Mouse (Mus musculus) spleen, adult 2 months (tissue): Measurements from ENCODE around the gene Pam. TPM values are rescaled to one million over a fixed set of nuclear protein-coding genes. Genes with fewer than 3 reads are reported as not detected.

Experiments
- DNase-seq, 2 experiments: peaks; one replicate each; pipeline versions ENCODE4 v3.0.0 to v3.0.0-alpha.2; 2012 to 2021; ENCODE audit warnings: low spot score in 2 of 2, low read depth in 1 of 2
- H3K27ac ChIP-seq: fragments of 200-500 bp; 2 replicates; pipeline ENCODE4 v1.5.1; 2012; ENCODE audit warnings: low read length, inconsistent platforms; ENCODE audit not compliant: insufficient read depth
- H3K27me3 ChIP-seq: fragments of 200-500 bp; 2 replicates; pipeline ENCODE4 v1.6.1; 2012; ENCODE audit warnings: mild to moderate bottlenecking, moderate library complexity, low read length, inconsistent platforms; ENCODE audit not compliant: control insufficient read depth, insufficient read depth
- H3K36me3 ChIP-seq: fragments of 200-500 bp; 2 replicates; pipeline ENCODE4 v1.6.1; 2012; ENCODE audit warnings: mild to moderate bottlenecking, low read length, inconsistent platforms; ENCODE audit not compliant: control insufficient read depth, insufficient read depth
- H3K4me1 ChIP-seq: fragments of 200-500 bp; 2 replicates; pipeline ENCODE4 v1.6.1; 2011; ENCODE audit warnings: inconsistent platforms; ENCODE audit not compliant: control insufficient read depth, insufficient read depth, insufficient read length
- H3K4me3 ChIP-seq: fragments of 200-500 bp; 2 replicates; pipeline ENCODE4 v1.5.1; 2011; ENCODE audit warnings: mild to moderate bottlenecking, inconsistent platforms; ENCODE audit not compliant: insufficient read depth, insufficient read length; ENCODE audit errors: extremely low read depth
- CTCF ChIP-seq: fragments of 200-500 bp; IDR thresholded peaks from 2 replicates; pipeline ENCODE4 v1.5.1; 2011; ENCODE audit warnings: mild to moderate bottlenecking, inconsistent platforms; ENCODE audit not compliant: insufficient read depth, insufficient read length, insufficient replicate concordance; ENCODE audit errors: extremely low read depth
- POLR2A ChIP-seq: fragments of 200-500 bp; IDR thresholded peaks from 2 replicates; pipeline ENCODE4 v1.6.1; 2011; ENCODE audit warnings: low read depth, low read length, inconsistent platforms
- WGBS: fragments of 180-500 bp; shearing (Covaris S2); methylation state at CpG from one replicate; pipeline ENCODE4 v1.1.7; 2018; 5-methylcytosine and 5-hydroxymethylcytosine counted together
- polyA plus RNA-seq: library from polyadenylated mRNA; depleted of rRNA; stranded (reverse); fragments of >200 nt; gene quantifications from 2 replicates; pipeline ENCODE4 v1.2.3, GENCODE M21; 2012

The Pam gene
- polyA plus RNA-seq, 1 experiment, result 22.8 TPM

- H3K4me1 ChIP-seq, result no peaks in the 10 kb centered on the region
- H3K4me3 ChIP-seq, result no peak overlapping the region
- DNase-seq, result no peak
- H3K27ac ChIP-seq, result no peak overlapping the region
- H3K27me3 ChIP-seq, result no peaks in the 10 kb centered on the region
- no peak for TF ChIP-seq POLR2A
- no peak for TF ChIP-seq CTCF
- H3K36me3 ChIP-seq, result no peaks in the 10 kb centered on the region
- 87% methylated on average over 5 of the region's 5 CpGs for WGBS
Measured at GRCm38 (mm10) chr1:98070743-98071325, 24.6 kb downstream of the Pam start.

- Histone ChIP-seq H3K27ac (no peak overlapping the region), H3K36me3 (no peaks in the 10 kb centered on the region), H3K27me3 (no peaks in the 10 kb centered on the region), H3K4me1 (no peaks in the 10 kb centered on the region), H3K4me3 (no peak overlapping the region)
- DNase-seq, result no peak
- WGBS, result 96% methylated on average over 4 of the region's 4 CpGs
- no peak for TF ChIP-seq POLR2A
- TF ChIP-seq CTCF, result no peak
Measured at GRCm38 (mm10) chr1:98068177-98068576, 27.3 kb downstream of the Pam start.

GRCm38 (mm10) chr1:98062074-98062473 lies 33.4 kb downstream of the Pam start:
- no peak overlapping the region for H3K27ac ChIP-seq
- no peak for DNase-seq
- H3K4me1 ChIP-seq, result no peaks in the 10 kb centered on the region
- no peak overlapping the region for H3K4me3 ChIP-seq
- H3K36me3 ChIP-seq, result no peaks in the 10 kb centered on the region
- WGBS, result 62% methylated on average over 2 of the region's 2 CpGs
- TF ChIP-seq CTCF, result no peak
- TF ChIP-seq POLR2A, result no peak
- H3K27me3 ChIP-seq, result no peaks in the 10 kb centered on the region

- 76% methylated on average over 1 of the region's 1 CpGs for whole genome bisulfite sequencing
- no peak overlapping the region for H3K27ac ChIP-seq
- no peaks in the 10 kb centered on the region for H3K27me3 ChIP-seq
- no peaks in the 10 kb centered on the region for H3K36me3 ChIP-seq
- no peaks in the 10 kb centered on the region for H3K4me1 ChIP-seq
- TF ChIP-seq CTCF (no peak), POLR2A (no peak)
- DNase-seq, result no peak
- no peak overlapping the region for H3K4me3 ChIP-seq
Measured at GRCm38 (mm10) chr1:98059401-98059800, 36.0 kb downstream of the Pam start.

GRCm38 (mm10) chr1:98056996-98057945 lies 38.2 kb downstream of the Pam start:
- Histone ChIP-seq H3K27me3 (no peaks in the 10 kb centered on the region), H3K4me1 (no peaks in the 10 kb centered on the region), H3K27ac (no peak overlapping the region), H3K4me3 (no peak overlapping the region), H3K36me3 (no peaks in the 10 kb centered on the region)
- TF ChIP-seq CTCF, result no peak
- no peak for DNase-seq
- WGBS, result 76% methylated on average over 11 of the region's 11 CpGs

- no peaks in the 10 kb centered on the region for H3K27me3 ChIP-seq
- H3K4me1 ChIP-seq, result no peaks in the 10 kb centered on the region
- H3K36me3 ChIP-seq, result no peaks in the 10 kb centered on the region
- H3K27ac ChIP-seq, result no peak overlapping the region
- no peak overlapping the region for H3K4me3 ChIP-seq
- DNase-seq, result no peak
- TF ChIP-seq POLR2A (no peak), CTCF (no peak)
- 85% methylated on average over 6 of the region's 6 CpGs for WGBS
Measured at GRCm38 (mm10) chr1:98056277-98056676, 39.2 kb downstream of the Pam start.

GRCm38 (mm10) chr1:98055591-98055990 lies 39.9 kb downstream of the Pam start:
- TF ChIP-seq CTCF (no peak), POLR2A (no peak)
- Histone ChIP-seq H3K27ac (no peak overlapping the region), H3K27me3 (no peaks in the 10 kb centered on the region), H3K4me3 (no peak overlapping the region), H3K4me1 (no peaks in the 10 kb centered on the region), H3K36me3 (no peaks in the 10 kb centered on the region)
- DNase-seq, result no peak
- WGBS, result 95% methylated on average over 8 of the region's 8 CpGs
